Mouse (Mus musculus) inflammation-experienced regulatory T-cells (primary cell): ENCODE data around the gene 1600012H06Rik. TPM values are rescaled to one million over a fixed set of nuclear protein-coding genes. Genes with fewer than 3 reads are reported as not detected.

Experiments used
- polyA plus RNA-seq, 2 experiments: library from polyadenylated mRNA; unstranded; fragments of 100-300 nt; shearing (Covaris generic); gene quantifications; one replicate each; pipeline ENCODE4 v1.2.1; 2017

Gene 1600012H06Rik
- polyA plus RNA-seq, result 10 to 100 TPM; 25.6 to 36.2 TPM

DNA sequence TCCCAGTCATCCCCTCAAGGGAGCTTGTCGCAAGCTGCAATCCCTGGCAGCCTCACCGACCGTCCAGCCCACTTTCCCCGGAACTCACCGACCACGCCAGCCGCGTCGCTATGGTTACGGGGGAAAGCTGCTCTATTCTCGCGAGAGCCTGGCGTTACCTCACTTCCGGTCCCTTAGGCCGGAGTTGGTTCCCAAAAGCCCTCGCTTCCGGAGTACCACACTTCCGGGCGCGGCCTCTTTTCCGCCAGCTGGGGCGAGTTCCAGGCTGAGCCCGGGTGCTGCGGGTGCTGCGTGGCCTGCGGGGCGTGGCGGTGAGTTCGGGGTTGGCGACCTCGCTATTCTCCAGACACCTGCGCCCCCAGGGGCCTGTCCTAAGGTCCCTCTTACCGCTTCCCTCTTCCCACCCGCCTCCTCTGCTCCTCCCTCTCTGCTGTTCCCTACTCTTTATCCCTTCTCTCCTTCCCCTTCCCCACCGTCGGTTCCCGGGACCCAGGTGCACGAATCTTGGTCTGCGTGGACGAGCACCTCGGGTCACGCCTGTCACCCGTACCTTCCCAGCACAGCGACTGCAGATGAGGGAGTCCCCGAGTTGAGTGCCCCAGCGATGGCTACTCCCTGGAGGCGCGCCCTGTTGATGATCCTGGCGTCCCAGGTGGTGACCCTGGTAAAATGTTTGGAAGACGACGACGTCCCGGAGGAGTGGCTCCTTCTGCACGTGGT, at the start of gene 1600012H06Rik, which contains the start of gene Wdr27:
TSS of gene 1600012H06Rik (plus strand) at position 176 of the 720 bp plus-strand sequence.
TSS of gene Wdr27 (minus strand) at position 150 of the 720 bp plus-strand sequence.

GRCm38 (mm10) chr17:14960951-14961556, 18.1 kb downstream of the 1600012H06Rik start, which contains the start of gene Phf10:
Gene Phf10, minus strand, starts transcription at chr17:14961273.

GRCm38 (mm10) chr17:14978362-14979038, 35.5 kb downstream of the 1600012H06Rik start, which contains the start of the genes 9030025P20Rik and Gm3417:
Gene 9030025P20Rik, plus strand, starts transcription at chr17:14978468.
Gene Gm3417, minus strand, starts transcription at chr17:14978790.

Other genes starting within 250 kb of the 1600012H06Rik start
- not detected for gene Thbs2, start 248.9 kb upstream of the 1600012H06Rik start, polyA plus RNA-seq
- 1 to 10 TPM in 1 of 2 experiments, under 1 TPM in 1; 0.54 to 3.2 TPM for gene Wdr27, start within 50 bp of the 1600012H06Rik start, polyA plus RNA-seq
- gene Phf10, start 18.1 kb downstream of the 1600012H06Rik start, polyA plus RNA-seq, result 10 to 100 TPM; 43.5 to 46.0 TPM
- gene 9030025P20Rik, start 35.3 kb downstream of the 1600012H06Rik start, polyA plus RNA-seq, result 10 to 100 TPM; 17.1 to 20.0 TPM
- gene Gm3417, start 35.6 kb downstream of the 1600012H06Rik start, polyA plus RNA-seq, result 1 to 10 TPM in 1 of 2 experiments, not detected in 1; 1.3 TPM
- 1 to 10 TPM; 5.0 to 7.9 TPM for gene Gm3435, start 67.0 kb downstream of the 1600012H06Rik start, polyA plus RNA-seq
- 100 to 1,000 TPM; 111 to 137 TPM for gene Ermard, start 98.0 kb downstream of the 1600012H06Rik start, polyA plus RNA-seq
- 1 to 10 TPM in 1 of 2 experiments, under 1 TPM in 1; 0.82 to 1.7 TPM for gene Tcte3, start 98.3 kb downstream of the 1600012H06Rik start, polyA plus RNA-seq
- gene Gm3448, start 98.4 kb downstream of the 1600012H06Rik start, polyA plus RNA-seq, result 1 to 10 TPM; 1.6 to 2.0 TPM